In genomic region chr11:109364881-109365280, GRCm38 (mm10) we compare ENCODE assay signal across 9 mouse cellular contexts. TPM values are rescaled to one million over a fixed set of nuclear protein-coding genes. Genes with fewer than 3 reads are reported as not detected.
DNase-seq lines count a peak whose midpoint lies in the region; ATAC-seq and TF ChIP-seq lines count a peak whose summit lies in the region.
"Had no signal": no experiment of that assay in that cellular context is flagged by ENCODE, and none has a peak within 500 bp of the region (broad histone marks: within the 10 kb centered on the region; RNA-seq: fewer than 3 reads in every experiment).

No protein-coding gene starts in this region.

- H3K9me3 ChIP-seq in embryonic facial prominence, embryonic 12.5 days = no peaks in the 10 kb centered on the region
- H3K9me3 ChIP-seq in hindbrain, postnatal 0 days (ENCODE audit: low read length) = no peaks in the 10 kb centered on the region
- no peaks in the 10 kb centered on the region for H3K9me3 ChIP-seq in neural tube, embryonic 12.5 days

- 82% methylated on average over 10 of the region's 10 CpGs for WGBS in embryonic facial prominence, embryonic 12.5 days
- WGBS in hindbrain, postnatal 0 days = 73% methylated on average over 10 of the region's 10 CpGs
- WGBS in neural tube, embryonic 12.5 days = 85% methylated on average over 10 of the region's 10 CpGs

- H3K9ac ChIP-seq in embryonic facial prominence, embryonic 12.5 days = no peak overlapping the region
- peak overlapping the region; percentile 19; the same call in 1 of the 2 replicates for H3K9ac ChIP-seq in hindbrain, postnatal 0 days (replicated peaks; ENCODE audit: low read length)
- no peak overlapping the region for H3K9ac ChIP-seq in neural tube, embryonic 12.5 days

- no peak for ATAC-seq in embryonic facial prominence, embryonic 12.5 days (ENCODE audit: insufficient number of reproducible peaks, insufficient read depth, low FRiP score, low TSS enrichment)
- ATAC-seq in hindbrain, postnatal 0 days = no peak
- ATAC-seq in neural tube, embryonic 12.5 days (ENCODE audit: low FRiP score, low read depth) = no peak

- H3K27ac ChIP-seq in embryonic facial prominence, embryonic 12.5 days = no peak overlapping the region
- no peak overlapping the region; the same call in 1 of the 2 replicates for H3K27ac ChIP-seq in hindbrain, postnatal 0 days
- no peak overlapping the region for H3K27ac ChIP-seq in neural tube, embryonic 12.5 days

- DNase-seq in layer of hippocampus, adult 9-11 months = peak; percentile 33
- no peak for DNase-seq in layer of hippocampus, adult 8-10 months (ENCODE audit: low spot score in 2 of 2)
- no peak for DNase-seq in hindbrain, postnatal 0 days (ENCODE audit: low spot score)
- DNase-seq in left cerebral cortex, postnatal 10 days (ENCODE audit: extremely low spot score in 1 of 2, low spot score in 2 of 2) = no peak
- DNase-seq in retina, postnatal 1 day = no peak

- H3K4me1 ChIP-seq in embryonic facial prominence, embryonic 12.5 days = peaks cover 43% of the 10 kb centered on the region
- peaks cover 43% of the 10 kb centered on the region for H3K4me1 ChIP-seq in hindbrain, postnatal 0 days (ENCODE audit: insufficient read depth, low read length)
- peaks cover 37% of the 10 kb centered on the region for H3K4me1 ChIP-seq in neural tube, embryonic 12.5 days

- TF ChIP-seq CTCF in hindbrain, postnatal 0 days (IDR thresholded peaks at IDR 0.05; ENCODE audit: low read depth) = no peak

- peaks cover 23% of the 10 kb centered on the region for H3K36me3 ChIP-seq in embryonic facial prominence, embryonic 12.5 days
- H3K36me3 ChIP-seq in hindbrain, postnatal 0 days (ENCODE audit: insufficient read depth, low read length) = no peaks in the 10 kb centered on the region
- peaks cover 14% of the 10 kb centered on the region for H3K36me3 ChIP-seq in neural tube, embryonic 12.5 days

- intact Hi-C loops in left cerebral cortex, postnatal 10 days (cut with DNase I) = loop anchor here (5.0 kb wide), 1 partner anchor 57 kb away; no protein-coding TSS in a partner anchor

- peak overlapping the region; percentile 68 for H3K4me2 ChIP-seq in embryonic facial prominence, embryonic 12.5 days (replicated peaks)
- H3K4me2 ChIP-seq in hindbrain, postnatal 0 days (ENCODE audit: low read depth, low read length) = peak overlapping the region; percentile 89
- peak overlapping the region; percentile 86 for H3K4me2 ChIP-seq in neural tube, embryonic 12.5 days (replicated peaks)

- H3K27me3 ChIP-seq in embryonic facial prominence, embryonic 12.5 days = no peaks in the 10 kb centered on the region
- no peaks in the 10 kb centered on the region for H3K27me3 ChIP-seq in hindbrain, postnatal 0 days (ENCODE audit: insufficient read depth, low read length)
- H3K27me3 ChIP-seq in neural tube, embryonic 12.5 days (replicated peaks) = no peaks in the 10 kb centered on the region

- H3K4me3 ChIP-seq in embryonic facial prominence, embryonic 12.5 days = peak overlapping the region; percentile 15; the same call in 1 of the 2 replicates
- H3K4me3 ChIP-seq in hindbrain, postnatal 0 days (ENCODE audit: low read length) = peak overlapping the region; percentile 96
- no peak overlapping the region for H3K4me3 ChIP-seq in neural tube, embryonic 12.5 days

RNA-seq across cellular contexts. Expression of gene Gna13, which starts 2.2 kb away (rescaled TPM):
- total RNA-seq in layer of hippocampus, adult 8-10 months (2022) = 10 to 100 TPM; 56.4 to 69.6 (median 63.0) TPM
- polyA plus RNA-seq in embryonic facial prominence, embryonic 12.5 days (2016; fragmentation: Nextera tagmentation; extraction: Ambion mirVana) = 20.7 and 22.4 TPM in 2 replicates
- 55.0 and 69.3 TPM in 2 replicates for total RNA-seq in hindbrain, postnatal 0 days (2014; rRNA removed)
- 38.1 and 44.4 TPM in 2 replicates for polyA plus RNA-seq in hindbrain, postnatal 0 days (2015; fragmentation: Nextera tagmentation; extraction: Ambion mirVana)
- polyA plus RNA-seq in neural tube, embryonic 12.5 days (2016; fragmentation: Nextera tagmentation; extraction: Ambion mirVana) = 18.6 and 18.7 TPM in 2 replicates
- total RNA-seq in left cerebral cortex, postnatal 10 days (2021) = 10 to 100 TPM; 46.3 TPM

RNA-seq across cellular contexts. Expression of gene 9930022D16Rik, which starts 48.8 kb away (rescaled TPM):
- not detected for total RNA-seq in layer of hippocampus, adult 8-10 months (2022)
- not detected in 2 replicates for polyA plus RNA-seq in embryonic facial prominence, embryonic 12.5 days (2016; fragmentation: Nextera tagmentation; extraction: Ambion mirVana)
- total RNA-seq in hindbrain, postnatal 0 days (2014; rRNA removed) = not detected in 2 replicates
- not detected in 2 replicates for polyA plus RNA-seq in hindbrain, postnatal 0 days (2015; fragmentation: Nextera tagmentation; extraction: Ambion mirVana)
- polyA plus RNA-seq in neural tube, embryonic 12.5 days (2016; fragmentation: Nextera tagmentation; extraction: Ambion mirVana) = not detected in 2 replicates
- total RNA-seq in left cerebral cortex, postnatal 10 days (2021) = not detected
- total RNA-seq: layer of hippocampus, postnatal 25 days had no signal
- polyA plus RNA-seq: brain, embryonic 14.5 days had no signal
